Mouse (Mus musculus) hindbrain, postnatal 0 days (tissue): ENCODE results near the gene C1qtnf9. TPM values are rescaled to one million over a fixed set of nuclear protein-coding genes. Genes with fewer than 3 reads are reported as not detected.
A peak's percentile ranks its signal among the peaks of the same experiment; 100 is the strongest.

Source experiments
- ATAC-seq: fragments of 200-750 bp; cut with Nextera tagmentation; 2 replicates; pipeline ENCODE4 v1.8.0; 2017; ENCODE audit warnings: mild to moderate bottlenecking, moderate TSS enrichment, moderate library complexity
- DNase-seq: peaks from one replicate; pipeline ENCODE4 v3.0.0-alpha.2; 2015; ENCODE audit warnings: low spot score
- H3K27ac ChIP-seq: fragments of 300-500 bp; sonication (generic); 2 replicates; pipeline ENCODE4 v1.5.1; 2014; ENCODE audit warnings: mild to moderate bottlenecking
- H3K27me3 ChIP-seq: fragments of 300-500 bp; sonication (generic); 2 replicates; pipeline ENCODE4 v1.6.1; 2014; ENCODE audit warnings: low read length, mixed read lengths; ENCODE audit not compliant: insufficient read depth
- H3K36me3 ChIP-seq: fragments of 300-500 bp; sonication (generic); 2 replicates; pipeline ENCODE4 v1.6.1; 2014; ENCODE audit warnings: low read length, mixed read lengths; ENCODE audit not compliant: insufficient read depth
- H3K4me1 ChIP-seq: fragments of 300-500 bp; sonication (generic); 2 replicates; pipeline ENCODE4 v1.6.1; 2014; ENCODE audit warnings: antibody characterized with exemption, low read length, mixed read lengths; ENCODE audit not compliant: insufficient read depth
- H3K4me2 ChIP-seq: fragments of 300-500 bp; sonication (generic); 2 replicates; pipeline ENCODE4 v1.6.1; 2014; ENCODE audit warnings: low read depth, mild to moderate bottlenecking, low read length, moderate library complexity, mixed read lengths
- H3K4me3 ChIP-seq: fragments of 300-500 bp; sonication (generic); 2 replicates; pipeline ENCODE4 v1.5.1; 2014; ENCODE audit warnings: low read length
- H3K9ac ChIP-seq: fragments of 300-500 bp; sonication (generic); replicated peaks from 2 replicates; pipeline ENCODE4 v1.6.1; 2014; ENCODE audit warnings: mild to moderate bottlenecking, low read length, moderate library complexity, mixed read lengths
- H3K9me3 ChIP-seq: fragments of 300-500 bp; sonication (generic); 2 replicates; pipeline ENCODE4 v1.6.1; 2016; ENCODE audit warnings: low read length, mixed read lengths
- CTCF ChIP-seq: IDR thresholded peaks from 2 replicates; pipeline ENCODE4 v1.5.1; 2016; ENCODE audit warnings: antibody characterized with exemption, control low read depth, low read depth
- WGBS: fragments of 180-500 bp; shearing (Covaris S2); extraction: QIAGEN DNeasy Blood & Tissue Kit; methylation state at CpG from one replicate; pipeline ENCODE4 v1.1.7; 2014; 5-methylcytosine and 5-hydroxymethylcytosine counted together
- polyA plus RNA-seq: library from polyadenylated mRNA; unstranded; fragments of >200 nt; fragmentation: Nextera tagmentation; extraction: Ambion mirVana; gene quantifications from 2 replicates; pipeline ENCODE4 v1.2.1, GENCODE M21; 2015
- total RNA-seq: library from RNA; depleted of rRNA; stranded (reverse); fragments of >200 nt; gene quantifications from 2 replicates; pipeline ENCODE4 v1.2.3, GENCODE M21; 2014

Gene C1qtnf9
- total and polyA plus RNA-seq, 2 experiments from 2014 or later, result 0.19 TPM; not detected in 1

DNA sequence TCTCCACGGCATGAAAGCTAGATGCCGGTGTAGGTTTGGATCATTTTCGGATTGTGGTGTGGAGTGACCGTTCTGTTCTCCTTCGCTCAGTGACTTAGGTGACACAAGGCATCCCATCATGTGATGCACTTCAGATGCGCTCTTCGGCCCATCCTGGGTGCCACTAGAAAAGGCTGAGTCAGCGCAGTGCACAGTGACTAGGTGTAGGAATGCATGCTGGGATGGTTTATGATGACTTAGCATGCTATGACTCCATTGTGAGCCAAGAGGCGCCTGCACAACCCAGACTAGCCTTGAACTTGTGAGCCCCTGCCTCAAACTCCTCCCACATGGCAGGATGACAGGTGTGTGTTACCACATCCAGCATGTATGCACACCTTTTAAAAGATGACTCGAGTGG lies 21.8 kb upstream of the C1qtnf9 start:
- peaks cover 5% of the 10 kb centered on the region; the same call in 1 of the 2 replicates for H3K36me3 ChIP-seq
- DNase-seq, result no peak
- H3K27ac ChIP-seq, result no peak overlapping the region
- no peaks in the 10 kb centered on the region for H3K9me3 ChIP-seq
- H3K4me2 ChIP-seq, result no peak overlapping the region
- 97% methylated on average over 10 of the region's 10 CpGs for WGBS
- no peak overlapping the region for H3K4me3 ChIP-seq
- peaks cover 7% of the 10 kb centered on the region for H3K4me1 ChIP-seq
- no peak for TF ChIP-seq CTCF
- ATAC-seq, result no peak
- no peak overlapping the region for H3K9ac ChIP-seq
- no peaks in the 10 kb centered on the region for H3K27me3 ChIP-seq

DNA sequence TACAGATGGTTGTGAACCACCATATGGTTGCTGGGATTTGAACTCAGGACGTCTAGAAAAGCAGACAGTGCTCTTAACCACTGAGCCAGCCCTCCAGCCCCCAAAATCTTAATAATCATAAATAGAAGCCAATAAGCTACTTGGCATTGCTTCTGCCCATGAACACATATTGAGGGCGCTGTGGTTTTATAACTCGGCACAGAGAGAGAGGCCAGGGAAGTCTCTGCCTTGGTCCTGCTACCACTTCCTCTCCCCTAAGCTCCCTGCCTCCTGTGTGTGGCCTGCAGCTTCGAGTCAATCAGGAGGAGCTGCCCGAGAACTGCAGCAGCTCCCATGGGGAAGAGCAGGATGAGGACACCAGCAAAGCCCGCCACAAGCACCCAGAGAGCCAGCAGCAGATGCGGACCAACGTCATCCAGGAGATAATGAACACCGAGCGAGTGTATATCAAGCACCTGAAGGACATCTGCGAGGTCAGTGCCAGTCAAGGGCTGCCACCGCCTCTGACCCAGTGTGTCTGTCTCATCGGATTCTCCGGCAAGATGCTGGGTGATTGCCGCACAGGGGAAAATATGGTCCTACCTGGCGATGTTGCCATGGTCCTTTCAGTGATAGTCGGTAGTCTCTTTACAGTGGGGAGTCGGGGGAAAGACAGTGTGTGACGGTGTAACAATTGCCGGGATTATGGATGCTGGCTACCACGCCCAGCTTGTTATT lies 20.6 kb upstream of the C1qtnf9 start:
- DNase-seq, result no peak
- H3K27me3 ChIP-seq, result no peaks in the 10 kb centered on the region
- peaks cover 5% of the 10 kb centered on the region; the same call in 1 of the 2 replicates for H3K36me3 ChIP-seq
- no peak overlapping the region for H3K4me2 ChIP-seq
- H3K4me3 ChIP-seq, result no peak overlapping the region
- WGBS, result 94% methylated on average over 21 of the region's 21 CpGs
- no peak for ATAC-seq
- H3K9ac ChIP-seq, result no peak overlapping the region
- no peak for TF ChIP-seq CTCF
- H3K9me3 ChIP-seq, result no peaks in the 10 kb centered on the region
- no peak overlapping the region for H3K27ac ChIP-seq
- H3K4me1 ChIP-seq, result 0 out of 2 replicates have a peak, but pooled peaks cover 2% of the 10 kb centered on the region

DNA sequence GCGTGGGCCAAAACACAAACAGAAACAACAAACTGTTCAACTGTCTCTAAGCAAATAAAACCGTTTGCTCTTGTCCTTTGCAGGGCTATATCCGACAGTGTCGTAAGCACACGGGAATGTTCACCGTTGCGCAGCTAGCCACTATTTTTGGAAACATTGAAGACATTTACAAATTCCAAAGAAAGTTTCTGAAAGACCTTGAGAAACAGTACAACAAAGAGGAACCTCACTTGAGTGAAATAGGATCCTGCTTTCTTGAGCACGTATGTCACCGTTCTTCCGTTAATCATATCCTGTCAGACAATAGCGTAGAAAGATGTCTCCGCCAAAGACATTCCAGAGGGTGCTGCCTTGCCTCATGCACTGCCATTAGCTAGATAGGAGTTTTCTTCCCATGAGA lies 18.1 kb upstream of the C1qtnf9 start:
- Histone ChIP-seq H3K9ac (no peak overlapping the region), H3K36me3 (peaks cover 5% of the 10 kb centered on the region; the same call in 1 of the 2 replicates), H3K27ac (no peak overlapping the region), H3K27me3 (no peaks in the 10 kb centered on the region), H3K4me1 (no peaks in the 10 kb centered on the region), H3K9me3 (no peaks in the 10 kb centered on the region), H3K4me2 (no peak overlapping the region), H3K4me3 (no peak overlapping the region)
- no peak for ATAC-seq
- no peak for DNase-seq
- WGBS, result 89% methylated on average over 12 of the region's 12 CpGs
- no peak for TF ChIP-seq CTCF

DNA sequence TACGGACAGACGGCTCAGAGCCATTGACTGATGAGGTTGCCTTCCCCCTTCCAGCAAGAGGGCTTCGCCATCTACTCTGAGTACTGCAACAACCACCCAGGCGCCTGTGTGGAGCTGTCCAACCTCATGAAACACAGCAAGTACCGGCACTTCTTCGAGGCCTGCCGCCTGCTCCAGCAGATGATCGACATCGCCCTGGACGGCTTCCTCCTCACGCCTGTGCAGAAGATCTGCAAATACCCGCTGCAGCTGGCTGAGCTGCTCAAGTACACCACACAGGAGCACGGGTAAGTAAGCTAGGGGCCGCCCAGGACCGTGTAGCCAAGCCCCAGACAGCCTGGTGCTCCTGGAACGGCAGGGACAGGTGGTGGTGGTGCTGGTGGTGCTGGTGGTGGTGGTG lies 16.4 kb upstream of the C1qtnf9 start:
- Histone ChIP-seq H3K9ac (no peak overlapping the region), H3K9me3 (no peaks in the 10 kb centered on the region), H3K4me1 (0 out of 2 replicates have a peak, but pooled peaks cover 3% of the 10 kb centered on the region), H3K27me3 (no peaks in the 10 kb centered on the region), H3K27ac (no peak overlapping the region), H3K4me3 (no peak overlapping the region), H3K4me2 (no peak overlapping the region), H3K36me3 (peaks cover 9% of the 10 kb centered on the region; the same call in 1 of the 2 replicates)
- DNase-seq (no peak), ATAC-seq (no peak)
- 94% methylated on average over 16 of the region's 16 CpGs for WGBS
- TF ChIP-seq CTCF, result no peak

DNA sequence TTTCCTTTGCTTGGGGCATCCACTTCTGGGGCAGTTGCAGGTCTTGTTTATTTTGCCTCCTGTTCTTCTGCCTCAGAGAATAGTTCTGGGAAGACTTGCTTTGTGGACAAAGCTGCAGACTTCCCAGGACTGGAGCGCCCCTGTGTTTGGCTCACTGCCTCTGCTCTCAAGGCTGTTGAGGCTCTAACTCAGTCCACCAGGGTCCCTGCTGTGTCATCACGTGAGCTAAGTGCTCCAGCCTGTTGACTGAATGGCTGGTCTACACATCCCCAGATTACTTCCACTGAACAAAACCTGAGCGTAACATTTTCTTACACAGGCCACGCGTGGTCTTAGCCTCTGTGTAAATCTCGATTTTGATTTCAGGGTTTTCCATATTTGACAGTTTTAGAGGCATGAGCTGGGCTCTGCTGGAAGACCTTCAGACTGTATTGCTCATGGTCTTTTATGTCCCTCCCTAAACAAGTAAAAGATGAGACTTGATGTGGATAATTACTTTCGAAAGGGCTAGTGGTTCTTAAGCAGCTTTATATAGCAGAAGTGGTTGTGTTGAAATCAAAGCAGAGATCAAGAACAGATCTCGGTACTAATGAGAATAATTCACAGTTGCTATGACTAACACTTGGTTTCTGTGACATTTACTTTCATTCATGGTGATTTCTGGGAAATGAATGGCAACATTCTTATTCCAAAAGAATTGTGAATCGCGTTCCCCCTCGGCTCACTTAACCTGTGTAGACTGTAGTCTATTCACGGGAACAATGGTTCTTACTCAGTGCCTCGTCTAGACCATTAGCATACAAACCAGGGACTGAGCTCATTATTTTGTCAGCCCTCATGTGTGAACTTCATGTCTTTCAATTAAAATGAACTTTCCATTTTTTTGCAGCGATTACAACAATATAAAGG lies 14.8 kb upstream of the C1qtnf9 start:
- H3K4me2 ChIP-seq, result no peak overlapping the region
- no peak overlapping the region for H3K4me3 ChIP-seq
- H3K36me3 ChIP-seq, result peaks cover 11% of the 10 kb centered on the region; the same call in 1 of the 2 replicates
- H3K9ac ChIP-seq, result no peak overlapping the region
- ATAC-seq (peak; percentile 52; the same call in 1 of the 2 replicates), DNase-seq (peak; percentile 71)
- no peak; the same call in 1 of the 2 replicates for TF ChIP-seq CTCF
- 0 out of 2 replicates have a peak, but pooled peaks cover 3% of the 10 kb centered on the region for H3K4me1 ChIP-seq
- H3K27me3 ChIP-seq, result no peaks in the 10 kb centered on the region
- no peak overlapping the region for H3K27ac ChIP-seq
- H3K9me3 ChIP-seq, result no peaks in the 10 kb centered on the region
- WGBS, result 53% methylated on average over 14 of the region's 14 CpGs

DNA sequence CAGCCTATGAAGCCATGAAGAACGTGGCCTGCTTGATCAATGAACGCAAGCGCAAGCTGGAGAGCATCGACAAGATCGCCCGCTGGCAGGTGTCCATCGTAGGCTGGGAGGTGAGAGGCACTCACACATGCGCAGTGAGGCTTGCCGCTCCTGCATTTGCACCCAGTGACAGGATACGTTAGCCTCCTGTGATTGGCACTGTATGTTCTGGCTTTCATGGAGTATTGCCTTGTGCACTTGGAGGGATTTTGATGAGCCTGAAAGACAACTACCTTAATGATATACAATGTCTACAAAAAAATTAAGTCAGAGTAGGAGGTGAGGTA lies 14.2 kb upstream of the C1qtnf9 start:
- no peak for DNase-seq
- no peak for TF ChIP-seq CTCF
- Histone ChIP-seq H3K36me3 (peaks cover 10% of the 10 kb centered on the region; the same call in 1 of the 2 replicates), H3K4me1 (0 out of 2 replicates have a peak, but pooled peaks cover 3% of the 10 kb centered on the region), H3K4me3 (no peak overlapping the region), H3K27ac (no peak overlapping the region), H3K27me3 (no peaks in the 10 kb centered on the region), H3K9me3 (no peaks in the 10 kb centered on the region), H3K9ac (no peak overlapping the region), H3K4me2 (no peak overlapping the region)
- WGBS, result 66% methylated on average over 10 of the region's 10 CpGs
- no peak for ATAC-seq
